Mouse (Mus musculus): ENCODE results near the gene Fam198a. TPM values are rescaled to one million over a fixed set of nuclear protein-coding genes. Genes with fewer than 3 reads are reported as not detected.

Gene Fam198a
- polyA plus RNA-seq, 1 experiment from 2014 or later, result 1.0 TPM

GRCm38 (mm10) chr9:122029765-122030164 lies 79.0 kb downstream of the Fam198a start:
- H3K27ac ChIP-seq (ENCODE audit: low read depth, low read length), result no peak overlapping the region
- no peak for TF ChIP-seq CTCF (IDR thresholded peaks at IDR 0.05; ENCODE audit: low read depth)
- no peak overlapping the region for H3K4me2 ChIP-seq (replicated peaks; ENCODE audit: low read depth)
- WGBS, result 91% methylated on average over 7 of the region's 7 CpGs
- no peak overlapping the region for H3K4me3 ChIP-seq (ENCODE audit: low read depth, low read length)
- no peak overlapping the region for H3K9ac ChIP-seq (ENCODE audit: low read depth, low read length)
- 0 out of 2 replicates have a peak, but pooled peaks cover 3% of the 10 kb centered on the region for H3K4me1 ChIP-seq (replicated peaks; ENCODE audit: control insufficient read depth, insufficient read depth, low read length)
- no peak for ATAC-seq
- H3K36me3 ChIP-seq (ENCODE audit: control insufficient read depth, insufficient read depth), result no peaks in the 10 kb centered on the region
- no peaks in the 10 kb centered on the region for H3K9me3 ChIP-seq (ENCODE audit: control insufficient read depth)
- H3K27me3 ChIP-seq (replicated peaks; ENCODE audit: control insufficient read depth, insufficient read depth, low read length), result no peaks in the 10 kb centered on the region

Other genes with a start within 250 kb of the Fam198a start
- gene Sec22c, start 245.5 kb upstream of the Fam198a start, polyA plus RNA-seq (2015; fragmentation: Nextera tagmentation; extraction: Ambion mirVana), result 42.4 and 47.8 TPM in 2 replicates
- 144 and 145 TPM in 2 replicates for gene Ss18l2, start 240.7 kb upstream of the Fam198a start, polyA plus RNA-seq (2015; fragmentation: Nextera tagmentation; extraction: Ambion mirVana)
- gene Nktr, start 231.8 kb upstream of the Fam198a start, polyA plus RNA-seq (2015; fragmentation: Nextera tagmentation; extraction: Ambion mirVana), result 32.5 and 35.6 TPM in 2 replicates
- gene Zfp651, start 191.7 kb upstream of the Fam198a start, polyA plus RNA-seq (2015; fragmentation: Nextera tagmentation; extraction: Ambion mirVana), result 6.2 and 6.8 TPM in 2 replicates
- 0.33 and 0.43 TPM in 2 replicates for gene Klhl40, start 173.4 kb upstream of the Fam198a start, polyA plus RNA-seq (2015; fragmentation: Nextera tagmentation; extraction: Ambion mirVana)
- 1.3 and 1.6 TPM in 2 replicates for gene Hhatl, start 158.5 kb upstream of the Fam198a start, polyA plus RNA-seq (2015; fragmentation: Nextera tagmentation; extraction: Ambion mirVana)
- 0.14 and 0.31 TPM in 2 replicates for gene Ccdc13, start 111.5 kb upstream of the Fam198a start, polyA plus RNA-seq (2015; fragmentation: Nextera tagmentation; extraction: Ambion mirVana)
- gene Higd1a, start 92.6 kb upstream of the Fam198a start, polyA plus RNA-seq (2015; fragmentation: Nextera tagmentation; extraction: Ambion mirVana), result 162 and 186 TPM in 2 replicates
- gene Ackr2, start 52.6 kb upstream of the Fam198a start, polyA plus RNA-seq (2015; fragmentation: Nextera tagmentation; extraction: Ambion mirVana), result 1.0 and 1.1 TPM in 2 replicates
- 2.1 and 3.3 TPM in 2 replicates for gene Cyp8b1, start 34.7 kb upstream of the Fam198a start, polyA plus RNA-seq (2015; fragmentation: Nextera tagmentation; extraction: Ambion mirVana)
- gene Pomgnt2, start 46.1 kb downstream of the Fam198a start, polyA plus RNA-seq (2015; fragmentation: Nextera tagmentation; extraction: Ambion mirVana), result 5.7 and 7.3 TPM in 2 replicates
- 35.4 and 35.6 TPM in 2 replicates for gene Snrk, start 166.3 kb downstream of the Fam198a start, polyA plus RNA-seq (2015; fragmentation: Nextera tagmentation; extraction: Ambion mirVana)